Mouse (Mus musculus): ENCODE data around the gene Trmt1. TPM values are rescaled to one million over a fixed set of nuclear protein-coding genes. Genes with fewer than 3 reads are reported as not detected.

Trmt1 gene
- polyA plus RNA-seq (2014; fragmentation: Nextera tagmentation; extraction: Ambion mirVana), result 52.7 and 72.3 TPM in 2 replicates

DNA sequence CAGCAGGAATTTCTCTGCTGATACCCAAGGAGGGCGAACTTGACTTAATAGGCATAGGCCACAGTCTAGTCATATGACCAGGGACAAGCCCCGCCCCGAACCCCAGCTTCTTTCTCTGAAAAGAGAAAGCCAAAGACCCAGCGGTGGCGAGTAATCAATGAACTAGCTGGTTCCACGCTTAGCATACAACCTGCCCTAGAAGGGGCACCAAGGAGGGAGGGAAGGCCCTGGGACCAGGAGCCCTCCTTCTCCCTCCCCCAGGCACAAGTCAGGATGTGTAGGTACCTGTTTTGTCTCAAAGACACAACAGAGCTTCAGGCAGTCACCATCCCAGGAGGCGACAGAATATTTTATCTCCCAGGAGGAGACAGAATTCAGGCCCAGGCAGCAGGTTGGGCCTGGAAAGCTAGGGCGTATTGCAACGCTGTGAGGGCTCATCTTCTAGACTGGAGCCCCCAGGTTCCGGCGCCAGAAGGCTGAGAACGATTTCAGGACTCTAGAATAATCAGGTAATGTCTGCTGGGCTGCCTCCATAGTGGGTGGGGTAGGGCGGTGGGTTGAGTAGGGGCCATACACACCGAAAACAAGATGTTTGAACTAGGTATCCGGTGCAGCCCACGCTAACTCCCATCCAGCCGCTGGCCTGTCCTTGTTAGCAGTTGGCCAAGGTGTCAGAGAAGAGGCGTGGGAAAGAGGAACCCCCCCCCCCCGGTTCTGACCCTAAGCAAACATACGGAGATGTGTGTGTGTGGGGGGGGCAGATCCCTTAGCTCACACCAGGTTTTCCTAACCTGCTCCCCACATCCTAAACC, at the start of gene Trmt1:
Trmt1 (plus strand) TSS at position 117 of the 812 bp plus-strand sequence.
- ATAC-seq (replicated peaks; ENCODE audit: low FRiP score) (peak; percentile 19), DNase-seq (ENCODE audit: low spot score) (peak; percentile 63)
- Histone ChIP-seq H3K4me1 (replicated peaks; ENCODE audit: control insufficient read depth, insufficient read depth, low read length) (peaks cover 14% of the 10 kb centered on the region), H3K4me2 (ENCODE audit: low read depth, low read length, severe bottlenecking) (peak within 1 kb of the TSS; percentile 64), H3K4me3 (ENCODE audit: low read depth, low read length) (peak within 1 kb of the TSS; percentile 100), H3K36me3 (ENCODE audit: control insufficient read depth, insufficient read depth, low read length) (no peaks in the 10 kb centered on the region; the same call in 1 of the 2 replicates), H3K27me3 (ENCODE audit: control insufficient read depth, insufficient read depth, low read length) (no peaks in the 10 kb centered on the region), H3K27ac (ENCODE audit: low read depth, low read length) (peak within 1 kb of the TSS; percentile 94), H3K9ac (ENCODE audit: low read length) (peak within 1 kb of the TSS; percentile 99), H3K9me3 (ENCODE audit: control insufficient read depth, low read length) (no peaks in the 10 kb centered on the region)
- 9% methylated on average over 20 of the region's 20 CpGs for WGBS

- no peak for ATAC-seq (replicated peaks; ENCODE audit: low FRiP score)
- Histone ChIP-seq H3K27ac (ENCODE audit: low read depth, low read length) (peak overlapping the region; percentile 92; the same call in 1 of the 2 replicates), H3K9ac (ENCODE audit: low read length) (peak overlapping the region; percentile 87), H3K4me1 (replicated peaks; ENCODE audit: control insufficient read depth, insufficient read depth, low read length) (peaks cover 6% of the 10 kb centered on the region; the same call in 1 of the 2 replicates), H3K4me3 (ENCODE audit: low read depth, low read length) (peak overlapping the region; percentile 55), H3K27me3 (ENCODE audit: control insufficient read depth, insufficient read depth, low read length) (no peaks in the 10 kb centered on the region), H3K36me3 (ENCODE audit: control insufficient read depth, insufficient read depth, low read length) (no peaks in the 10 kb centered on the region), H3K4me2 (ENCODE audit: low read depth, low read length, severe bottlenecking) (peak overlapping the region; percentile 92), H3K9me3 (ENCODE audit: control insufficient read depth, low read length) (no peaks in the 10 kb centered on the region)
- 38% methylated on average over 8 of the region's 8 CpGs for WGBS
- no peak for DNase-seq (ENCODE audit: low spot score)
These were observed 48.1 kb upstream of the Trmt1 start for GRCm38 (mm10) chr8:84637946-84638554.

DNA sequence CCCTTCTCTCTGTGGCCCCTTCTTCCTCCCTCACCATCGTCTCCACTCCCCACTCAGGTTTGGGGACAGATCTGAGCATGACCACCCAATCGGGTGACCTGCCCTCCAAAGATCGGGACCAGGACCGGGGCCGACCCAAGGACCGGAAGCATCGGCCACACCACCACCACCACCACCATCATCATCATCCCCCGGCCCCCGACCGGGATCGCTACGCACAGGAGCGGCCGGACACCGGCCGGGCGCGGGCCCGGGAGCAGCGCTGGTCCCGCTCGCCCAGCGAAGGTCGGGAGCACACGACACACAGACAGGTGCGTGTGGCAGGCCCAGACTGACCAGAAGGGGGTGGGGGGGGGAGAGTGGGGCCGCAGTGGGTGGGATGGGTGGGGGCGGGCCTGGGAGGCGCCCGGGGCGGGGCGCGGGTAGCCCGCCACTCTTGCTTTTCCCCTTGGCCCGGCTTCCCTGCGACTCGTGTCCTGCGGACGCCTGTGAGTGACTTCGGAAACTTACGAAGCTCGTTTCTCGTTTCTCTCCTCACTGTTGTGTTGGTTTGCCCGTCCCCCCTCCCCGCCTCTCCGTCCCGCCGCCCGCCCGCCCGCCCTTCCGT, 47.4 kb upstream of the Trmt1 start:
- ATAC-seq (replicated peaks; ENCODE audit: low FRiP score) (peak; percentile 52), DNase-seq (ENCODE audit: low spot score) (peak; percentile 79)
- peak overlapping the region; percentile 92 for H3K27ac ChIP-seq (ENCODE audit: low read depth, low read length)
- H3K4me1 ChIP-seq (replicated peaks; ENCODE audit: control insufficient read depth, insufficient read depth, low read length), result peaks cover 6% of the 10 kb centered on the region; the same call in 1 of the 2 replicates
- H3K9ac ChIP-seq (ENCODE audit: low read length), result peak overlapping the region; percentile 87
- H3K36me3 ChIP-seq (ENCODE audit: control insufficient read depth, insufficient read depth, low read length), result no peaks in the 10 kb centered on the region
- peak overlapping the region; percentile 55 for H3K4me3 ChIP-seq (ENCODE audit: low read depth, low read length)
- WGBS, result under 1% methylated on average over 51 of the region's 52 CpGs
- H3K9me3 ChIP-seq (ENCODE audit: control insufficient read depth, low read length), result no peaks in the 10 kb centered on the region
- H3K4me2 ChIP-seq (ENCODE audit: low read depth, low read length, severe bottlenecking), result peak overlapping the region; percentile 92
- H3K27me3 ChIP-seq (ENCODE audit: control insufficient read depth, insufficient read depth, low read length), result no peaks in the 10 kb centered on the region

DNA sequence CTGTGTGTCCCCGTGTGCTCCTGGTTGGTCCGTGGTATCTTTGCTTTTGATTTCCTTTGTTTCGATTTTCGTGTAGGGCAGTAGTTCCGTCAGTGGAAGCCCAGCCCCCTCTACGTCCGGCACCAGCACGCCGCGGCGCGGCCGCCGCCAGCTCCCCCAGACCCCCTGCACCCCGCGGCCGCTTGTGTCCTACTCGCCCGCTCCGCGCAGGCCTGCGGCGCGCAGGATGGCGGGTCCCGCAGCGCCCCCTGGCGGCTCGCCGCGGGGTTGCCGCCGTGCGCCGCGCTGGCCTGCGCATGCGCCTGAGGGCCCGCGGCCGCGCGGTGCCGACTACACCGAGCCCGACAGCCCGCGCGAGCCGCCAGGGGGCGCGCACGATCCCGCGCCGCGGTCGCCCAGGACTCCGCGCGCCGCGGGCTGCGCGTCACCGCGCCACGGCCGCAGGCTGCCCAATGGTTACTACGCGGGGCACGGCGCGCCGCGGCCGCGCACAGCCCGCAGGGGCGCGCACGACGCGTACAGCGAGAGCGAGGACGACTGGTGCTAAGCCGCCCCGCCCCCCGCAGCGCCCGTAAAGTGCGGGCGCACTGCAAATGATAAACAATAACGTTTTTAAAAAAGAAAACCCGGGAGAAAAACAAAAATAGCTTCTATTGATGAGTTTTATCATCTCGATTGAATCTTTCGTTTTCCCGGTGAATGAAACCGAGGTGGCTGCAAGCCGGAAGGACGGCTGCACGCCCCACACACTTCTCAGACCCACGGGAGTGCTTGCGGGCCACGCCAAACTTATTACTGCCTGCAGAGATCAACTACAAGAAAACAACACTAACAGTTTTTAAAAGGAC, 46.7 kb upstream of the Trmt1 start:
- Histone ChIP-seq H3K4me1 (replicated peaks; ENCODE audit: control insufficient read depth, insufficient read depth, low read length) (peaks cover 6% of the 10 kb centered on the region; the same call in 1 of the 2 replicates), H3K4me2 (ENCODE audit: low read depth, low read length, severe bottlenecking) (peak overlapping the region; percentile 92), H3K4me3 (ENCODE audit: low read depth, low read length) (peak overlapping the region; percentile 55)

GRCm38 (mm10) chr8:84640010-84640588, 46.0 kb upstream of the Trmt1 start:
- Histone ChIP-seq H3K36me3 (ENCODE audit: control insufficient read depth, insufficient read depth, low read length) (no peaks in the 10 kb centered on the region), H3K9ac (ENCODE audit: low read length) (peak overlapping the region; percentile 60; the same call in 1 of the 2 replicates), H3K9me3 (ENCODE audit: control insufficient read depth, low read length) (no peaks in the 10 kb centered on the region), H3K27me3 (ENCODE audit: control insufficient read depth, insufficient read depth, low read length) (no peaks in the 10 kb centered on the region), H3K27ac (ENCODE audit: low read depth, low read length) (no peak overlapping the region), H3K4me1 (replicated peaks; ENCODE audit: control insufficient read depth, insufficient read depth, low read length) (peaks cover 6% of the 10 kb centered on the region; the same call in 1 of the 2 replicates), H3K4me2 (ENCODE audit: low read depth, low read length, severe bottlenecking) (peak overlapping the region; percentile 51), H3K4me3 (ENCODE audit: low read depth, low read length) (peak overlapping the region; percentile 55)
- ATAC-seq (replicated peaks; ENCODE audit: low FRiP score) (no peak), DNase-seq (ENCODE audit: low spot score) (peak; percentile 50)
- 37% methylated on average over 9 of the region's 9 CpGs for WGBS

More for the DNA sequence above, 46.7 kb upstream of the Trmt1 start:
- WGBS, result under 1% methylated on average over 106 of the region's 106 CpGs
- no peaks in the 10 kb centered on the region for H3K36me3 ChIP-seq (ENCODE audit: control insufficient read depth, insufficient read depth, low read length)
- no peaks in the 10 kb centered on the region for H3K27me3 ChIP-seq (ENCODE audit: control insufficient read depth, insufficient read depth, low read length)
- H3K9me3 ChIP-seq (ENCODE audit: control insufficient read depth, low read length), result no peaks in the 10 kb centered on the region
- peak; percentile 96 for DNase-seq (ENCODE audit: low spot score)
- peak overlapping the region; percentile 87 for H3K9ac ChIP-seq (ENCODE audit: low read length)
- peak; percentile 93 for ATAC-seq (replicated peaks; ENCODE audit: low FRiP score)
- H3K27ac ChIP-seq (ENCODE audit: low read depth, low read length), result peak overlapping the region; percentile 92

DNA sequence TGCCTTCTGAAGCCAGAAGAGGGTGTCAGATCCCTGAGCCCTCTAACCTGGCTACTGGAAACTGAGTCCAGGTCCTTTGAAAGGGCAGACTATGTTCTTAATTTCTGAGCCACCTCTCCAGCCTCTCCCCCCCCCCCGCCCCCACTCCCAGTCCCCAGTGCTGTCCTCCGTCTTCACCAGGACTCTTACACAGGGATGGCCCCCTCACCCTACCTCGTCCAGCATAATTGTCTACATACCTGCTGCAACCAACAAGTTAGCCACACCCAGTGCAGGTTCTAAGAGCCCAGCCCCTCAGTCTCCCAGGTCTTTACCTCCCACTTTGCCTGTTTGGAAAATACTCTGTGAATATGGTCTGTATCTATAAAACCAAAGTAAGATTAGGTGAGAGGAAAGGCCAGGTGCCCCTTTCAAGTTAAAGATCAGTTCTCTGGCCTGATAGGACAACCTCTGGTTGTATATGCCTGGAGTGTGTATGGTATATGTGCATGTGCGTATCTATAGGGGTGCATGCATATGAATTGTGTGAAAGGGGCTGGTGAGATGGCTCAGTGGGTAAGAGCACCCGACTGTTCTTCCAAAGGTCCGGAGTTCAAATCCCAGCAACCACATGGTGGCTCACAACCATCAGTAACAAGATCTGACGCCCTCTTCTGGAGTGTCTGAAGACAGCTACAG, 45.4 kb upstream of the Trmt1 start:
- H3K4me1 ChIP-seq (replicated peaks; ENCODE audit: control insufficient read depth, insufficient read depth, low read length), result peaks cover 6% of the 10 kb centered on the region; the same call in 1 of the 2 replicates
- no peak overlapping the region for H3K4me3 ChIP-seq (ENCODE audit: low read depth, low read length)
- no peak overlapping the region for H3K27ac ChIP-seq (ENCODE audit: low read depth, low read length)
- H3K36me3 ChIP-seq (ENCODE audit: control insufficient read depth, insufficient read depth, low read length), result no peaks in the 10 kb centered on the region
- WGBS, result 72% methylated on average over 7 of the region's 7 CpGs
- DNase-seq (ENCODE audit: low spot score) (peak; percentile 51), ATAC-seq (replicated peaks; ENCODE audit: low FRiP score) (no peak)
- H3K27me3 ChIP-seq (ENCODE audit: control insufficient read depth, insufficient read depth, low read length), result no peaks in the 10 kb centered on the region
- H3K4me2 ChIP-seq (ENCODE audit: low read depth, low read length, severe bottlenecking), result no peak overlapping the region
- H3K9me3 ChIP-seq (ENCODE audit: control insufficient read depth, low read length), result no peaks in the 10 kb centered on the region
- H3K9ac ChIP-seq (ENCODE audit: low read length), result no peak overlapping the region

GRCm38 (mm10) chr8:84641578-84642361, 44.3 kb upstream of the Trmt1 start:
- Histone ChIP-seq H3K9ac (ENCODE audit: low read length) (no peak overlapping the region), H3K4me1 (replicated peaks; ENCODE audit: control insufficient read depth, insufficient read depth, low read length) (peaks cover 4% of the 10 kb centered on the region; the same call in 1 of the 2 replicates), H3K27me3 (ENCODE audit: control insufficient read depth, insufficient read depth, low read length) (no peaks in the 10 kb centered on the region), H3K9me3 (ENCODE audit: control insufficient read depth, low read length) (no peaks in the 10 kb centered on the region), H3K27ac (ENCODE audit: low read depth, low read length) (no peak overlapping the region), H3K36me3 (ENCODE audit: control insufficient read depth, insufficient read depth, low read length) (no peaks in the 10 kb centered on the region), H3K4me2 (ENCODE audit: low read depth, low read length, severe bottlenecking) (no peak overlapping the region), H3K4me3 (ENCODE audit: low read depth, low read length) (no peak overlapping the region)
- ATAC-seq (replicated peaks; ENCODE audit: low FRiP score), result no peak
- 93% methylated on average over 1 of the region's 1 CpGs for WGBS
- no peak for DNase-seq (ENCODE audit: low spot score)
